Mouse (Mus musculus): ENCODE results near the gene Dnajb12. TPM values are rescaled to one million over a fixed set of nuclear protein-coding genes. Genes with fewer than 3 reads are reported as not detected.
A peak's percentile ranks its signal among the peaks of the same experiment; 100 is the strongest.
"Not testable (repeated sequence)": the region's sequence is repeated elsewhere in the genome, so short reads cannot be mapped to it uniquely, and the experiment has no call there.

Gene Dnajb12
- polyA plus RNA-seq, 2 experiments, result 12.0 to 12.4 TPM

GRCm38 (mm10) chr10:59875396-59875795 lies 4.0 kb upstream of the Dnajb12 start:
- Histone ChIP-seq H3K4me1 (replicated peaks; ENCODE audit: control insufficient read depth in 2 of 2, insufficient read depth in 2 of 2, low read length in 1 of 2) (peaks cover 57% of the 10 kb centered on the region in 2 experiments), H3K27me3 (ENCODE audit: control insufficient read depth, insufficient read depth, low read length) (no peaks in the 10 kb centered on the region), H3K9me3 (ENCODE audit: control insufficient read depth, low read length) (no peaks in the 10 kb centered on the region), H3K4me3 (ENCODE audit: insufficient read depth in 1 of 2, low read depth in 2 of 2, low read length in 2 of 2) (peak overlapping the region; percentile 47 to 63), H3K36me3 (replicated peaks; ENCODE audit: control insufficient read depth, insufficient read depth, low read depth) (no peaks in the 10 kb centered on the region), H3K27ac (peak overlapping the region; percentile 99), H3K4me2 (ENCODE audit: low read depth) (peak overlapping the region; percentile 94), H3K9ac (replicated peaks) (peak overlapping the region; percentile 93)
- TF ChIP-seq CTCF (IDR thresholded peaks at IDR 0.05; ENCODE audit: low read depth) (no peak), EP300 (IDR thresholded peaks at IDR 0.05; ENCODE audit: low read depth) (peak; percentile 88)
- WGBS (ENCODE audit: insufficient replicate concordance), result 17% methylated on average over 1 of the region's 1 CpGs
- DNase-seq (ENCODE audit: low read depth in 3 of 3, low spot score in 3 of 3), result peak; percentile 86 to 89 (median 88)
- peak; percentile 70 for ATAC-seq (ENCODE audit: insufficient read depth)

- not testable (repeated sequence) for H3K27me3 ChIP-seq (ENCODE audit: control insufficient read depth, insufficient read depth, low read length); H3K4me3 ChIP-seq (ENCODE audit: insufficient read depth in 1 of 2, low read depth in 2 of 2, low read length in 2 of 2); DNase-seq (ENCODE audit: low read depth in 3 of 3, low spot score in 3 of 3); ATAC-seq (ENCODE audit: insufficient read depth); H3K9me3 ChIP-seq (ENCODE audit: control insufficient read depth, low read length); H3K36me3 ChIP-seq (replicated peaks; ENCODE audit: control insufficient read depth, insufficient read depth, low read depth)
- Histone ChIP-seq H3K27ac (peak overlapping the region; percentile 99), H3K9ac (replicated peaks) (peak overlapping the region; percentile 53), H3K4me1 (replicated peaks; ENCODE audit: control insufficient read depth in 2 of 2, insufficient read depth in 2 of 2, low read length in 1 of 2) (peaks cover 65 to 68% of the 10 kb centered on the region in 2 experiments), H3K4me2 (ENCODE audit: low read depth) (peak overlapping the region; percentile 31)
- WGBS (ENCODE audit: insufficient replicate concordance), result 88% methylated on average over 4 of the region's 4 CpGs
These were observed 2.7 kb upstream of the Dnajb12 start for GRCm38 (mm10) chr10:59876698-59877097.

- H3K27ac ChIP-seq, result peak overlapping the region; percentile 51
- H3K4me2 ChIP-seq (ENCODE audit: low read depth), result peak overlapping the region; percentile 93
- H3K36me3 ChIP-seq (replicated peaks; ENCODE audit: control insufficient read depth, insufficient read depth, low read depth), result no peaks in the 10 kb centered on the region; the same call in 1 of the 2 replicates
- H3K4me1 ChIP-seq (replicated peaks; ENCODE audit: control insufficient read depth in 2 of 2, insufficient read depth in 2 of 2, low read length in 1 of 2), result peaks cover 63 to 69% of the 10 kb centered on the region in 2 experiments
- H3K9me3 ChIP-seq (ENCODE audit: control insufficient read depth, low read length), result no peaks in the 10 kb centered on the region
- WGBS (ENCODE audit: insufficient replicate concordance), result 72% methylated on average over 15 of the region's 15 CpGs
- ATAC-seq (ENCODE audit: insufficient read depth) (no peak), DNase-seq (ENCODE audit: low read depth in 3 of 3, low spot score in 3 of 3) (no peak)
- no peak for TF ChIP-seq CTCF (IDR thresholded peaks at IDR 0.05; ENCODE audit: low read depth)
- no peak for TF ChIP-seq EP300 (IDR thresholded peaks at IDR 0.05; ENCODE audit: low read depth)
- H3K9ac ChIP-seq (replicated peaks), result no peak overlapping the region; the same call in 1 of the 2 replicates
- H3K4me3 ChIP-seq (ENCODE audit: insufficient read depth in 1 of 2, low read depth in 2 of 2, low read length in 2 of 2), result no peak overlapping the region
- H3K27me3 ChIP-seq (ENCODE audit: control insufficient read depth, insufficient read depth, low read length), result no peaks in the 10 kb centered on the region
These were observed 1.8 kb upstream of the Dnajb12 start for GRCm38 (mm10) chr10:59877421-59878117.

GRCm38 (mm10) chr10:59878823-59879222 lies 533 bp upstream of the Dnajb12 start:
- Histone ChIP-seq H3K4me3 (ENCODE audit: insufficient read depth in 1 of 2, low read depth in 2 of 2, low read length in 2 of 2) (peak overlapping the region; percentile 95 to 99), H3K4me2 (ENCODE audit: low read depth) (peak overlapping the region; percentile 93), H3K4me1 (replicated peaks; ENCODE audit: control insufficient read depth in 2 of 2, insufficient read depth in 2 of 2, low read length in 1 of 2) (peaks cover 54 to 57% of the 10 kb centered on the region in 2 experiments), H3K9me3 (ENCODE audit: control insufficient read depth, low read length) (no peaks in the 10 kb centered on the region), H3K9ac (replicated peaks) (peak overlapping the region; percentile 100), H3K27me3 (ENCODE audit: control insufficient read depth, insufficient read depth, low read length) (no peaks in the 10 kb centered on the region), H3K27ac (peak overlapping the region; percentile 99), H3K36me3 (replicated peaks; ENCODE audit: control insufficient read depth, insufficient read depth, low read depth) (no peaks in the 10 kb centered on the region; the same call in 1 of the 2 replicates)
- ATAC-seq (ENCODE audit: insufficient read depth) (peak; percentile 14; the same call in 1 of the 2 replicates), DNase-seq (ENCODE audit: low read depth in 3 of 3, low spot score in 3 of 3) (peak in 1 of 3 experiments; percentile 31)
- 14% methylated on average over 5 of the region's 5 CpGs for WGBS (ENCODE audit: insufficient replicate concordance)
- TF ChIP-seq CTCF (IDR thresholded peaks at IDR 0.05; ENCODE audit: low read depth) (no peak; the same call in 1 of the 2 replicates), EP300 (IDR thresholded peaks at IDR 0.05; ENCODE audit: low read depth) (no peak)

- ATAC-seq (ENCODE audit: insufficient read depth) (peak; percentile 40; the same call in 1 of the 2 replicates), DNase-seq (ENCODE audit: low read depth in 3 of 3, low spot score in 3 of 3) (peak in 2 of 3 experiments; percentile 51 to 61)
- H3K4me2 ChIP-seq (ENCODE audit: low read depth), result peak overlapping the region; percentile 93
- peak overlapping the region; percentile 99 for H3K27ac ChIP-seq
- peak overlapping the region; percentile 100 for H3K9ac ChIP-seq (replicated peaks)
- no peaks in the 10 kb centered on the region for H3K27me3 ChIP-seq (ENCODE audit: control insufficient read depth, insufficient read depth, low read length)
- under 1% methylated on average over 13 of the region's 13 CpGs for WGBS (ENCODE audit: insufficient replicate concordance)
- H3K9me3 ChIP-seq (ENCODE audit: control insufficient read depth, low read length), result no peaks in the 10 kb centered on the region
- no peaks in the 10 kb centered on the region; the same call in 1 of the 2 replicates for H3K36me3 ChIP-seq (replicated peaks; ENCODE audit: control insufficient read depth, insufficient read depth, low read depth)
- no peak for TF ChIP-seq CTCF (IDR thresholded peaks at IDR 0.05; ENCODE audit: low read depth)
- TF ChIP-seq EP300 (IDR thresholded peaks at IDR 0.05; ENCODE audit: low read depth), result no peak
- H3K4me3 ChIP-seq (ENCODE audit: insufficient read depth in 1 of 2, low read depth in 2 of 2, low read length in 2 of 2), result peak overlapping the region; percentile 95 to 99
- peaks cover 42 to 49% of the 10 kb centered on the region in 2 experiments for H3K4me1 ChIP-seq (replicated peaks; ENCODE audit: control insufficient read depth in 2 of 2, insufficient read depth in 2 of 2, low read length in 1 of 2)
These were observed 652 bp downstream of the Dnajb12 start for GRCm38 (mm10) chr10:59880029-59880386.

All from liver, embryonic 14.5 days (tissue).